Mouse (Mus musculus) hindbrain, postnatal 0 days (tissue): Measurements from ENCODE around the gene Rbm7. TPM values are rescaled to one million over a fixed set of nuclear protein-coding genes. Genes with fewer than 3 reads are reported as not detected.
"Not testable (repeated sequence)": the region's sequence is repeated elsewhere in the genome, so short reads cannot be mapped to it uniquely, and the experiment has no call there.

ENCODE experiments used
- ATAC-seq: fragments of 200-750 bp; cut with Nextera tagmentation; 2 replicates; pipeline ENCODE4 v1.8.0; 2017; ENCODE audit warnings: mild to moderate bottlenecking, moderate TSS enrichment, moderate library complexity
- DNase-seq: peaks from one replicate; pipeline ENCODE4 v3.0.0-alpha.2; 2015; ENCODE audit warnings: low spot score
- H3K27ac ChIP-seq: fragments of 300-500 bp; sonication (generic); 2 replicates; pipeline ENCODE4 v1.5.1; 2014; ENCODE audit warnings: mild to moderate bottlenecking
- H3K27me3 ChIP-seq: fragments of 300-500 bp; sonication (generic); 2 replicates; pipeline ENCODE4 v1.6.1; 2014; ENCODE audit warnings: low read length, mixed read lengths; ENCODE audit not compliant: insufficient read depth
- H3K36me3 ChIP-seq: fragments of 300-500 bp; sonication (generic); 2 replicates; pipeline ENCODE4 v1.6.1; 2014; ENCODE audit warnings: low read length, mixed read lengths; ENCODE audit not compliant: insufficient read depth
- H3K4me1 ChIP-seq: fragments of 300-500 bp; sonication (generic); 2 replicates; pipeline ENCODE4 v1.6.1; 2014; ENCODE audit warnings: antibody characterized with exemption, low read length, mixed read lengths; ENCODE audit not compliant: insufficient read depth
- H3K4me2 ChIP-seq: fragments of 300-500 bp; sonication (generic); 2 replicates; pipeline ENCODE4 v1.6.1; 2014; ENCODE audit warnings: low read depth, mild to moderate bottlenecking, low read length, moderate library complexity, mixed read lengths
- H3K4me3 ChIP-seq: fragments of 300-500 bp; sonication (generic); 2 replicates; pipeline ENCODE4 v1.5.1; 2014; ENCODE audit warnings: low read length
- H3K9ac ChIP-seq: fragments of 300-500 bp; sonication (generic); replicated peaks from 2 replicates; pipeline ENCODE4 v1.6.1; 2014; ENCODE audit warnings: mild to moderate bottlenecking, low read length, moderate library complexity, mixed read lengths
- H3K9me3 ChIP-seq: fragments of 300-500 bp; sonication (generic); 2 replicates; pipeline ENCODE4 v1.6.1; 2016; ENCODE audit warnings: low read length, mixed read lengths
- CTCF ChIP-seq: IDR thresholded peaks from 2 replicates; pipeline ENCODE4 v1.5.1; 2016; ENCODE audit warnings: antibody characterized with exemption, control low read depth, low read depth
- WGBS: fragments of 180-500 bp; shearing (Covaris S2); extraction: QIAGEN DNeasy Blood & Tissue Kit; methylation state at CpG from one replicate; pipeline ENCODE4 v1.1.7; 2014; 5-methylcytosine and 5-hydroxymethylcytosine counted together
- polyA plus RNA-seq: library from polyadenylated mRNA; unstranded; fragments of >200 nt; fragmentation: Nextera tagmentation; extraction: Ambion mirVana; gene quantifications from 2 replicates; pipeline ENCODE4 v1.2.1, GENCODE M21; 2015
- total RNA-seq: library from RNA; depleted of rRNA; stranded (reverse); fragments of >200 nt; gene quantifications from 2 replicates; pipeline ENCODE4 v1.2.3, GENCODE M21; 2014

Rbm7 gene
- total and polyA plus RNA-seq, 2 experiments from 2014 or later: 41.3 to 74.4 TPM

GRCm38 (mm10) chr9:48474367-48474766, 20.7 kb downstream of the Rbm7 start:
- Histone ChIP-seq H3K4me1 (no peaks in the 10 kb centered on the region), H3K36me3 (peaks cover 8% of the 10 kb centered on the region; the same call in 1 of the 2 replicates), H3K4me3 (no peak overlapping the region), H3K27ac (no peak overlapping the region), H3K27me3 (no peaks in the 10 kb centered on the region), H3K9me3 (no peaks in the 10 kb centered on the region), H3K9ac (no peak overlapping the region), H3K4me2 (no peak overlapping the region)
- DNase-seq (no peak), ATAC-seq (no peak)
- WGBS: 95% methylated on average over 9 of the region's 9 CpGs
- TF ChIP-seq CTCF: no peak

GRCm38 (mm10) chr9:48473131-48473530, 22.0 kb downstream of the Rbm7 start:
- Histone ChIP-seq H3K27ac (no peak overlapping the region), H3K4me1 (no peaks in the 10 kb centered on the region), H3K9me3 (no peaks in the 10 kb centered on the region), H3K4me3 (no peak overlapping the region), H3K9ac (no peak overlapping the region), H3K36me3 (peaks cover 8% of the 10 kb centered on the region; the same call in 1 of the 2 replicates), H3K27me3 (no peaks in the 10 kb centered on the region), H3K4me2 (no peak overlapping the region)
- ATAC-seq (no peak), DNase-seq (no peak)
- WGBS: 93% methylated on average over 12 of the region's 12 CpGs
- no peak for TF ChIP-seq CTCF

GRCm38 (mm10) chr9:48472441-48473025, 22.6 kb downstream of the Rbm7 start:
- Histone ChIP-seq H3K4me2 (no peak overlapping the region), H3K27ac (no peak overlapping the region), H3K4me3 (no peak overlapping the region), H3K4me1 (no peaks in the 10 kb centered on the region), H3K27me3 (no peaks in the 10 kb centered on the region), H3K36me3 (peaks cover 8% of the 10 kb centered on the region; the same call in 1 of the 2 replicates), H3K9ac (no peak overlapping the region), H3K9me3 (no peaks in the 10 kb centered on the region)
- ATAC-seq (no peak), DNase-seq (no peak)
- no peak for TF ChIP-seq CTCF
- 90% methylated on average over 15 of the region's 15 CpGs for WGBS

- not testable (repeated sequence) for H3K9me3 ChIP-seq, H3K27me3 ChIP-seq, H3K27ac ChIP-seq, H3K4me3 ChIP-seq, DNase-seq, ATAC-seq, H3K9ac ChIP-seq, H3K36me3 ChIP-seq, H3K4me1 ChIP-seq, H3K4me2 ChIP-seq
- 98% methylated on average over 5 of the region's 5 CpGs for WGBS
Observed at GRCm38 (mm10) chr9:48467471-48467870, 27.6 kb downstream of the Rbm7 start.

- no peaks in the 10 kb centered on the region; the same call in 1 of the 2 replicates for H3K36me3 ChIP-seq
- TF ChIP-seq CTCF: peak; percentile 85
- H3K9ac ChIP-seq: no peak overlapping the region
- H3K27ac ChIP-seq: no peak overlapping the region
- no peaks in the 10 kb centered on the region for H3K9me3 ChIP-seq
- DNase-seq (peak; percentile 31), ATAC-seq (no peak)
- H3K4me2 ChIP-seq: no peak overlapping the region
- 54% methylated on average over 3 of the region's 3 CpGs for WGBS
- H3K27me3 ChIP-seq: no peaks in the 10 kb centered on the region
- no peaks in the 10 kb centered on the region for H3K4me1 ChIP-seq
- no peak overlapping the region for H3K4me3 ChIP-seq
Observed at GRCm38 (mm10) chr9:48466804-48467203, 28.3 kb downstream of the Rbm7 start.

- H3K27me3 ChIP-seq: no peaks in the 10 kb centered on the region
- H3K4me1 ChIP-seq: no peaks in the 10 kb centered on the region
- H3K36me3 ChIP-seq: no peaks in the 10 kb centered on the region
- TF ChIP-seq CTCF: peak; percentile 31; the same call in 1 of the 2 replicates
- no peak overlapping the region for H3K4me2 ChIP-seq
- no peaks in the 10 kb centered on the region for H3K9me3 ChIP-seq
- no peak for DNase-seq
- no peak overlapping the region for H3K27ac ChIP-seq
- no peak overlapping the region for H3K9ac ChIP-seq
- no peak overlapping the region for H3K4me3 ChIP-seq
- WGBS: 95% methylated on average over 3 of the region's 3 CpGs
- ATAC-seq: no peak
Observed at GRCm38 (mm10) chr9:48465671-48466070, 29.4 kb downstream of the Rbm7 start.

- H3K4me2 ChIP-seq: no peak overlapping the region
- no peaks in the 10 kb centered on the region for H3K9me3 ChIP-seq
- no peaks in the 10 kb centered on the region for H3K36me3 ChIP-seq
- no peak overlapping the region for H3K9ac ChIP-seq
- no peak for TF ChIP-seq CTCF
- H3K4me1 ChIP-seq: no peaks in the 10 kb centered on the region
- no peak for ATAC-seq
- H3K27me3 ChIP-seq: no peaks in the 10 kb centered on the region
- 93% methylated on average over 3 of the region's 3 CpGs for WGBS
- no peak for DNase-seq
- H3K27ac ChIP-seq: no peak overlapping the region
- no peak overlapping the region for H3K4me3 ChIP-seq
Observed at GRCm38 (mm10) chr9:48461545-48461944, 33.6 kb downstream of the Rbm7 start.
